Mouse (Mus musculus): ENCODE results near the gene Tmem159. TPM values are rescaled to one million over a fixed set of nuclear protein-coding genes. Genes with fewer than 3 reads are reported as not detected.

Tmem159 gene
- polyA plus RNA-seq, 1 experiment from 2014 or later = 27.6 TPM

DNA sequence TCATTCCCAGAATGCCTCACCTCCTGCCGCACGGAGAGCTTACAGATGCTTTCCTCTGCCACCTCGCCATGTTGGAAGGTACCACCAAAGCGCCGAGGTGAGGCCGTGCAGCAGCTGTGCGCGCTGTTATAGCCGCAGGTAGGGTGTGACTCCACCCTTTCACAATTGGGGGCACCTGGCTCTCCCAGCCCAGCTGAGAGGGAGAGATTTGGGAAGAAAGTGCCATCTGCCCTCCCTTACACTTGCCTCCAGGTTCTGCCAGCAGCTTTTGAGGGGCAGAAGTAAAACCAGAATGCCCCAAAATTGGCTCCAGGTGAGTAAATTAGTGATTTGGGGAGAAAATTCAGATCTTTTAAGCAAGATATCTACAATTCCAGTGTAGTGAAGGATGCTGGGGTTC, 43.0 kb downstream of the Tmem159 start, which contains the start of gene Zp2:
Gene Zp2 (minus strand): TSS at position 101 of the 400 bp plus-strand sequence.
- H3K36me3 ChIP-seq (replicated peaks; ENCODE audit: control insufficient read depth, insufficient read depth, low read depth, low read length) = no peaks in the 10 kb centered on the region

DNA sequence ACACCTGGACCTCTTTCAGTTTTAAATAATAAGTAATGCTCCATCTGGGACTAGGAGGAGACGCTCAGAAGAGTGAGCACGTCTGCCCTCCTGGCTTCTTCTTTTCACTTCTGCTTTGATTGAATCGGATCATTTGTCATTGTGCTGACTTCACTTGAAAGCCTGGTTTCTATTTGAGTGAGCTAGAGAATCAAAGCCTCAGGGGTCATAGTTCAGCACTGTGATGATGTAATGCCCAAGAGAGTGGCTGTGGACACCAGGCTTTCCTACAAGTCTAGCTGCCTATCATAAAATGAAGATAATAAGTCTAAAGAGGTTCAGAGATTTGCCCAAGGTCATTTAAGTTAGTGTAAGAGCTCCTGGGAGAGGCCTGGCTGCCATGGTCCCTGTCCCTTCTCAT, 48.1 kb downstream of the Tmem159 start:
- no peak overlapping the region for H3K4me2 ChIP-seq (ENCODE audit: low read depth, low read length)
- no peaks in the 10 kb centered on the region for H3K9me3 ChIP-seq (replicated peaks; ENCODE audit: control insufficient read depth, low read length)
- no peak overlapping the region for H3K9ac ChIP-seq (replicated peaks; ENCODE audit: low read length)
- no peak overlapping the region for H3K27ac ChIP-seq (replicated peaks; ENCODE audit: low read depth, low read length)
- 3% methylated on average over 3 of the region's 3 CpGs for WGBS
- ATAC-seq (replicated peaks; ENCODE audit: insufficient number of reproducible peaks, low FRiP score, low TSS enrichment, low read depth) = 0 out of 2 replicates have a peak, but pooled peaks have one; percentile 34
- DNase-seq (ENCODE audit: low spot score) = peak; percentile 65
- no peak overlapping the region for H3K4me3 ChIP-seq (ENCODE audit: low read depth, low read length)
- no peaks in the 10 kb centered on the region for H3K4me1 ChIP-seq (ENCODE audit: control insufficient read depth, insufficient read depth, low read length)
- no peaks in the 10 kb centered on the region for H3K27me3 ChIP-seq (ENCODE audit: control insufficient read depth, insufficient read depth, low read length)
- H3K36me3 ChIP-seq (replicated peaks; ENCODE audit: control insufficient read depth, insufficient read depth, low read depth, low read length) = no peaks in the 10 kb centered on the region

More for the DNA sequence above, 43.0 kb downstream of the Tmem159 start, which contains the start of gene Zp2:
- no peaks in the 10 kb centered on the region for H3K4me1 ChIP-seq (ENCODE audit: control insufficient read depth, insufficient read depth, low read length)
- no peak for DNase-seq (ENCODE audit: low spot score)
- no peak within 1 kb of the TSS for H3K4me3 ChIP-seq (ENCODE audit: low read depth, low read length)
- H3K27ac ChIP-seq (replicated peaks; ENCODE audit: low read depth, low read length) = no peak within 1 kb of the TSS
- no peak within 1 kb of the TSS for H3K4me2 ChIP-seq (ENCODE audit: low read depth, low read length)
- 76% methylated on average over 9 of the region's 9 CpGs for WGBS
- no peaks in the 10 kb centered on the region for H3K27me3 ChIP-seq (ENCODE audit: control insufficient read depth, insufficient read depth, low read length)
- ATAC-seq (replicated peaks; ENCODE audit: insufficient number of reproducible peaks, low FRiP score, low TSS enrichment, low read depth) = no peak
- no peaks in the 10 kb centered on the region for H3K9me3 ChIP-seq (replicated peaks; ENCODE audit: control insufficient read depth, low read length)
- H3K9ac ChIP-seq (replicated peaks; ENCODE audit: low read length) = no peak within 1 kb of the TSS

DNA sequence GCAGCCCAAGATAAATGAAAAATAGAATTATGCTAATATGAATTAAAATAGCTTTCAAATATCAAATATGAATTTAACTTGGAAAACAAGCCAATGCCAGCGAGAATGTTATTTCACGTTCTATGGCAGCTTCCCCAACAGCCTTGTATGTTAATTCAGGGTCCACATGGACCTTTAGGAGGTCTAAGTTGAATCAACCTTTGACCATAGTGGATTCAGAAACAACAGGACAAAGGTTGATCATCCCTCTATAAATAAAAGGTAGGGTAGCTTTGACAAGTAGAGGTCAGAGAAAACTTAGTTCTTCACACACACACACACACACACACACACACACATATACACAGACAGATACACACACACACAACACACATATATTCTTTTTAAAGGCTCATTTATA, 48.7 kb downstream of the Tmem159 start:
- Histone ChIP-seq H3K27ac (replicated peaks; ENCODE audit: low read depth, low read length) (no peak overlapping the region), H3K4me2 (ENCODE audit: low read depth, low read length) (no peak overlapping the region), H3K27me3 (ENCODE audit: control insufficient read depth, insufficient read depth, low read length) (no peaks in the 10 kb centered on the region), H3K4me1 (ENCODE audit: control insufficient read depth, insufficient read depth, low read length) (no peaks in the 10 kb centered on the region), H3K9me3 (replicated peaks; ENCODE audit: control insufficient read depth, low read length) (no peaks in the 10 kb centered on the region), H3K36me3 (replicated peaks; ENCODE audit: control insufficient read depth, insufficient read depth, low read depth, low read length) (no peaks in the 10 kb centered on the region), H3K4me3 (ENCODE audit: low read depth, low read length) (no peak overlapping the region), H3K9ac (replicated peaks; ENCODE audit: low read length) (no peak overlapping the region)
- DNase-seq (ENCODE audit: low spot score) (no peak), ATAC-seq (replicated peaks; ENCODE audit: insufficient number of reproducible peaks, low FRiP score, low TSS enrichment, low read depth) (no peak)
- WGBS = 78% methylated on average over 2 of the region's 2 CpGs

DNA sequence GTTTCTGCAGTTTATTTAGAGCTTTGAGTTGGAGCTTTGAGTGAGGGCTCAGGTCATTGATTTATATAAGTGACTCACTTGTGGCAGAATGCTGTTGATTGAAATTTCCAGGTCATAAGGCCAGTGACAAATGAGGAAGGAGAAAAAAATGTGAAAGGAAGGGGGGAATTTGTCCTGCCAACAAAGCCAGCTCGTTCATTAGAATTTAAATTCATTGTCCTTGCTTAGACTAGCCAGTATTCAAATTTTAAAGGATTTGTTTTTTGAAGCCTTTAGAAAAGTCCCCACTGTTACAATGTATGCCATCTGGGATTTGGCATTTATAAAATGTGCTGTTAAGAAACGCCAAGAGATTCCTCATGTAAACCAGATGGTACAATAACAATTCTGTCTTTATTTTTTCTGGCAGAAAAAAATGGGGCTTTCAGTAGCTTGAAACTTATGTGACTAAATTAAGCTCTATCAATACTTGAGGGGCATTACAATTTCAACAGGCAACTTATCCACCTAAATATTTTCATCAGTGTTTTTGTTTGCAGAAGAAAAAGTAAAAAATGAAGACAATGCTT, 54.8 kb downstream of the Tmem159 start:
- 15% methylated on average over 2 of the region's 2 CpGs for WGBS
- Histone ChIP-seq H3K4me3 (ENCODE audit: low read depth, low read length) (no peak overlapping the region), H3K27me3 (ENCODE audit: control insufficient read depth, insufficient read depth, low read length) (no peaks in the 10 kb centered on the region), H3K4me2 (ENCODE audit: low read depth, low read length) (no peak overlapping the region), H3K9me3 (replicated peaks; ENCODE audit: control insufficient read depth, low read length) (no peaks in the 10 kb centered on the region), H3K4me1 (ENCODE audit: control insufficient read depth, insufficient read depth, low read length) (no peaks in the 10 kb centered on the region), H3K9ac (replicated peaks; ENCODE audit: low read length) (no peak overlapping the region), H3K36me3 (replicated peaks; ENCODE audit: control insufficient read depth, insufficient read depth, low read depth, low read length) (no peaks in the 10 kb centered on the region), H3K27ac (replicated peaks; ENCODE audit: low read depth, low read length) (no peak overlapping the region)
- DNase-seq (ENCODE audit: low spot score) (peak; percentile 13), ATAC-seq (replicated peaks; ENCODE audit: insufficient number of reproducible peaks, low FRiP score, low TSS enrichment, low read depth) (no peak)

DNA sequence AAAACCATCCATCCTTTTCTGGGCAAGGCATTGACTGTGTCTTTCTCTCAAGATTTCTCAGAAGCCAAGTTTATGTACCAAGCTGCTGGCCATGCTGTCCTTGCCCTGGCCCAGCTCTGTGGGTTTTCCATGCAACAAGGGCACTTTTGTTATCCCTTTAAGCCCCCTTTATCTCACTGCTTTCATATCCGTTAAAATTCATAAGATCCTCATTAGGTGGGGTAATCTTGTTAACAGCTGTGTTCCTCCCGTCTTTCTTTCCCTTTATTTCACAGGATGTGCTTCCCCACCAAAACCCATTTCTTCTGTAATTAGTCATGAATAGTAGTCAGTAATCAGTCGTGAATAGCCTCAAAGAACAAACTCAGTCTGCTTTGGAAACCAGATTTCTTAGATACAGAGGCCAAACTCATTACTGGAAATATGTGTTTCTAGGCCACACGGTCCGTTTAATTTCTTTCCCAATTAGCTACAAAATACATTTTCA, 55.5 kb downstream of the Tmem159 start:
- no peaks in the 10 kb centered on the region for H3K9me3 ChIP-seq (replicated peaks; ENCODE audit: control insufficient read depth, low read length)
- 30% methylated on average over 5 of the region's 5 CpGs for WGBS
- ATAC-seq (replicated peaks; ENCODE audit: insufficient number of reproducible peaks, low FRiP score, low TSS enrichment, low read depth) (no peak), DNase-seq (ENCODE audit: low spot score) (no peak)
- no peak overlapping the region for H3K4me2 ChIP-seq (ENCODE audit: low read depth, low read length)
- H3K36me3 ChIP-seq (replicated peaks; ENCODE audit: control insufficient read depth, insufficient read depth, low read depth, low read length) = no peaks in the 10 kb centered on the region
- H3K4me3 ChIP-seq (ENCODE audit: low read depth, low read length) = no peak overlapping the region
- H3K27ac ChIP-seq (replicated peaks; ENCODE audit: low read depth, low read length) = no peak overlapping the region
- no peaks in the 10 kb centered on the region for H3K27me3 ChIP-seq (ENCODE audit: control insufficient read depth, insufficient read depth, low read length)
- H3K9ac ChIP-seq (replicated peaks; ENCODE audit: low read length) = no peak overlapping the region
- no peaks in the 10 kb centered on the region for H3K4me1 ChIP-seq (ENCODE audit: control insufficient read depth, insufficient read depth, low read length)

DNA sequence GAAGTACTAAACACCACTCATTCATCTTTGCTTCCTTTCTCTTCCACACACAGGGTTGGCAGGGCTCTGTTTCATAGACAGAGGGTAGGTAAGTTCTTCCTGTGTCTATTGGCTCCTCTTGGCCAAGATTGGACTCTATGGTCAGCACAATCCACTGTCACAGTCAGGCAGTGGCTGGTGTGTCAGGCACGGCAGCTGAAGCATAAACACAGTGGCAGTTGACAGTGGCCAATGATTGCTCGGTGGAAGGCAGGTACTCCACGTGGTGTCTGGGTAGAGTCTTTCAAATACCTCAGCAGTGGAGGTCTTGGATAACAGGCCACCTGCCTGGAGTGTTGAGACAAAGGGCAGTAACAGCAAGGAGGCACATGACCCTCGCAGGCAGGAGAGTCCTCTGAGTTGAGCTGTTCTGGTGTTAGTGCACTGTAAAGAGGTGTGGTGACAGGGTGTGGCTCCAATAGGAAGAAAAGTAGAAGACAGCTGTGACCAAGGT, 56.0 kb downstream of the Tmem159 start:
- Histone ChIP-seq H3K9me3 (replicated peaks; ENCODE audit: control insufficient read depth, low read length) (no peaks in the 10 kb centered on the region), H3K36me3 (replicated peaks; ENCODE audit: control insufficient read depth, insufficient read depth, low read depth, low read length) (no peaks in the 10 kb centered on the region), H3K27me3 (ENCODE audit: control insufficient read depth, insufficient read depth, low read length) (no peaks in the 10 kb centered on the region), H3K27ac (replicated peaks; ENCODE audit: low read depth, low read length) (no peak overlapping the region), H3K4me1 (ENCODE audit: control insufficient read depth, insufficient read depth, low read length) (no peaks in the 10 kb centered on the region), H3K4me3 (ENCODE audit: low read depth, low read length) (no peak overlapping the region), H3K9ac (replicated peaks; ENCODE audit: low read length) (no peak overlapping the region), H3K4me2 (ENCODE audit: low read depth, low read length) (no peak overlapping the region)
- DNase-seq (ENCODE audit: low spot score) = no peak
- peak; percentile 58; the same call in 1 of the 2 replicates for ATAC-seq (replicated peaks; ENCODE audit: insufficient number of reproducible peaks, low FRiP score, low TSS enrichment, low read depth)
- WGBS = 29% methylated on average over 4 of the region's 4 CpGs

DNA sequence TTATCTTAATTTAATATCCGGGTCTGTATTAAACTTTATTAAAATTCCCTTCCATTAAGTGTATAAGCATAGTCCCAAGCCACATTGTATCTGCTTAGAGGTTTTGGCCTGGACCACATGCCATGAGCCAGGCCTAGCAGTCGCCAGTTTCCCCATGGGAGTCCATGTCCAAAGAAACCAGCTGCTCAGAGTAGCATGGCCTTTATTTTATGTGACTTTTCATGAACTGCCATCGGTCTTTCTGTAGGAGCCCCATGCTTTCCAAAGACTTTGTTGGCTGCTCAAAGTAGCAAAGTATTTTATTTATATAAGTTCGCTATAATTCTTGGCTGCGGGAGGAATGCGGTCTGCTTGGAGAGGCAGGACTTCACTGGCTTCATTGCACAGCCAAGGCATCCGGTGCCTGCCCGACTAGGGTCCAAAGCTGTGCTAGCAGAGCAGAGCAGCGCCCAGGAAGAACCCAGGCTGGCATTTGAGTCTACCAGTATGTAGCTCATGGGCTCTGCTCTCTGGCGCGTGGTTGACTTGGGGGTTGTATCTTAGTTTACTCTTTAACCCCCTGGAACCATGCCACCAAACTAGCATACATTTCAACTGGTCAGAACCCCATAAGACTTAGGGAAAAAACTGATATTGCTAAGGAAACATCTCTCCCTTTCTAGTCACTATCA, 61.6 kb downstream of the Tmem159 start:
- no peak overlapping the region for H3K9ac ChIP-seq (replicated peaks; ENCODE audit: low read length)
- H3K27me3 ChIP-seq (ENCODE audit: control insufficient read depth, insufficient read depth, low read length) = no peaks in the 10 kb centered on the region
- no peak overlapping the region for H3K4me3 ChIP-seq (ENCODE audit: low read depth, low read length)
- H3K4me1 ChIP-seq (ENCODE audit: control insufficient read depth, insufficient read depth, low read length) = no peaks in the 10 kb centered on the region
- ATAC-seq (replicated peaks; ENCODE audit: insufficient number of reproducible peaks, low FRiP score, low TSS enrichment, low read depth) (no peak), DNase-seq (ENCODE audit: low spot score) (no peak)
- 81% methylated on average over 11 of the region's 11 CpGs for WGBS
- no peak overlapping the region for H3K27ac ChIP-seq (replicated peaks; ENCODE audit: low read depth, low read length)
- no peak overlapping the region for H3K4me2 ChIP-seq (ENCODE audit: low read depth, low read length)
- no peaks in the 10 kb centered on the region for H3K9me3 ChIP-seq (replicated peaks; ENCODE audit: control insufficient read depth, low read length)
- H3K36me3 ChIP-seq (replicated peaks; ENCODE audit: control insufficient read depth, insufficient read depth, low read depth, low read length) = no peaks in the 10 kb centered on the region

Data from embryonic facial prominence, embryonic 11.5 days (tissue).